Mouse (Mus musculus) liver, embryonic 14.5 days (tissue): Measurements from ENCODE around the gene Exoc6b. TPM values are rescaled to one million over a fixed set of nuclear protein-coding genes. Genes with fewer than 3 reads are reported as not detected.

Experiments
- ATAC-seq: fragments of 200-750 bp; cut with Nextera tagmentation; 2 replicates; pipeline ENCODE4 v1.8.0; 2017; ENCODE audit warnings: moderate number of reproducible peaks, mild to moderate bottlenecking, moderate library complexity; ENCODE audit not compliant: insufficient read depth
- DNase-seq, 3 experiments: peaks; one replicate each; pipeline ENCODE4 v3.0.0-alpha.2; 2012 to 2013; ENCODE audit warnings: low read depth in 3 of 3, low spot score in 3 of 3
- H3K27ac ChIP-seq: fragments of 300-500 bp; sonication (generic); 2 replicates; pipeline ENCODE4 v1.5.1; 2014; ENCODE audit warnings: moderate library complexity, mild to moderate bottlenecking, control low read depth, inconsistent platforms
- H3K27me3 ChIP-seq: fragments of 300-500 bp; sonication (generic); 2 replicates; pipeline ENCODE4 v1.6.1; 2014; ENCODE audit warnings: mild to moderate bottlenecking, low read length, moderate library complexity; ENCODE audit not compliant: control insufficient read depth, insufficient read depth
- H3K36me3 ChIP-seq: fragments of 300-500 bp; sonication (generic); replicated peaks from 2 replicates; pipeline ENCODE4 v1.6.1; 2014; ENCODE audit warnings: low read depth; ENCODE audit not compliant: control insufficient read depth, insufficient read depth
- H3K4me1 ChIP-seq, 2 experiments: fragments of 200-500 bp in 1 of 2; fragments of 300-500 bp in 1 of 2; sonication (generic) in 1 of 2; replicated peaks; 2 replicates each; pipeline ENCODE4 v1.6.1; 2012 to 2014; ENCODE audit warnings: antibody characterized with exemption in 1 of 2, inconsistent platforms in 1 of 2, low read length in 1 of 2; ENCODE audit not compliant: control insufficient read depth in 2 of 2, insufficient read depth in 2 of 2
- H3K4me2 ChIP-seq: fragments of 300-500 bp; sonication (generic); 2 replicates; pipeline ENCODE4 v1.6.1; 2014; ENCODE audit warnings: low read depth, mild to moderate bottlenecking, control low read depth, moderate library complexity
- H3K4me3 ChIP-seq, 2 experiments: fragments of 200-500 bp in 1 of 2; fragments of 300-500 bp in 1 of 2; sonication (generic) in 1 of 2; 2 replicates each; pipeline ENCODE4 v1.5.1; 2012 to 2014; ENCODE audit warnings: low read depth in 2 of 2, low read length in 2 of 2, mild to moderate bottlenecking in 2 of 2, control low read depth in 1 of 2, inconsistent platforms in 1 of 2, moderate library complexity in 1 of 2; ENCODE audit not compliant: insufficient read depth in 1 of 2
- H3K9ac ChIP-seq: fragments of 300-500 bp; sonication (generic); replicated peaks from 2 replicates; pipeline ENCODE4 v1.6.1; 2014; ENCODE audit warnings: mild to moderate bottlenecking, control low read depth, moderate library complexity
- H3K9me3 ChIP-seq: fragments of 300-500 bp; sonication (generic); 2 replicates; pipeline ENCODE4 v1.6.1; 2016; ENCODE audit warnings: low read length, mixed read lengths; ENCODE audit not compliant: control insufficient read depth
- CTCF ChIP-seq: IDR thresholded peaks from 2 replicates; pipeline ENCODE4 v1.5.1; 2016; ENCODE audit warnings: antibody characterized with exemption, low read depth, control low read depth
- EP300 ChIP-seq: IDR thresholded peaks from 2 replicates; pipeline ENCODE4 v1.6.1; 2016; ENCODE audit warnings: antibody characterized with exemption, low read depth
- WGBS: fragments of 180-500 bp; shearing (Covaris S2); extraction: QIAGEN DNeasy Blood & Tissue Kit; methylation state at CpG from one replicate; pipeline ENCODE4 v1.1.7; 2014; ENCODE audit not compliant: insufficient replicate concordance; 5-methylcytosine and 5-hydroxymethylcytosine counted together
- polyA plus RNA-seq, 2 experiments: library from polyadenylated mRNA; depleted of rRNA in 1 of 2; stranded (reverse) in 1 of 2; unstranded in 1 of 2; fragments of >200 nt; fragmentation: Nextera tagmentation in 1 of 2; extraction: Ambion mirVana in 1 of 2; gene quantifications; 2 replicates each; pipeline versions ENCODE4 v1.2.1 to v1.2.3; 2012 to 2014

The Exoc6b gene
- polyA plus RNA-seq, 2 experiments: 1.0 to 2.9 TPM

DNA sequence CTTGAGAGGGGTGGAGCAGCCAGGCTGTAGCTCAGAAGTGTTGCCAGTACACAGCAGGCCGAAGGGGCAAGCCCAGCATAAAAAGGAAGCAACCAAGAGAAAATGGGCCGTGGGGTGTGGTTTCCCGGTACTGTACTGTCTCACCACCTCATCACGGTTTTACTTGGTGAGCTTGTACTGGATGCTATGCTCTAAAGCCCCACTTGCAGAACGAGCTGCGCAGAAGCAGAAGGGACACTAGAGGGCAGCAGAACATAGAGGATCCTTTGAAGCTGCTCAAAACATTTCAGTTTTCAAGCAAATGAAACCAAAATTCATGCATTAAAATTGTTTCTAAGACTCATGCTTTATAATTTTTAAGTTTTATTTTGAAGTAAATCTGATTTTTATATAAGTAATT is 31.6 kb downstream of the Exoc6b start:
- Histone ChIP-seq H3K4me2 (no peak overlapping the region), H3K4me1 (no peaks in the 10 kb centered on the region), H3K36me3 (no peaks in the 10 kb centered on the region), H3K27me3 (no peaks in the 10 kb centered on the region), H3K27ac (no peak overlapping the region), H3K4me3 (no peak overlapping the region), H3K9me3 (no peaks in the 10 kb centered on the region), H3K9ac (no peak overlapping the region)
- WGBS: 4% methylated on average over 6 of the region's 6 CpGs
- no peak for ATAC-seq
- DNase-seq: peak; percentile 9 to 20 (median 16)
- TF ChIP-seq EP300: no peak
- TF ChIP-seq CTCF: peak; percentile 69

GRCm38 (mm10) chr6:85029671-85030070 is 39.6 kb downstream of the Exoc6b start:
- TF ChIP-seq EP300 (no peak), CTCF (no peak)
- Histone ChIP-seq H3K4me1 (no peaks in the 10 kb centered on the region), H3K9me3 (no peaks in the 10 kb centered on the region), H3K4me3 (no peak overlapping the region), H3K27ac (no peak overlapping the region), H3K9ac (no peak overlapping the region), H3K27me3 (no peaks in the 10 kb centered on the region), H3K4me2 (no peak overlapping the region), H3K36me3 (no peaks in the 10 kb centered on the region)
- DNase-seq: no peak
- no peak for ATAC-seq
- WGBS: 79% methylated on average over 1 of the region's 1 CpGs

- TF ChIP-seq CTCF: no peak
- TF ChIP-seq EP300: no peak
These were observed 44.9 kb downstream of the Exoc6b start for GRCm38 (mm10) chr6:85024403-85024802.

GRCm38 (mm10) chr6:85017011-85017410 is 52.3 kb downstream of the Exoc6b start:
- Histone ChIP-seq H3K9ac (no peak overlapping the region), H3K4me2 (no peak overlapping the region), H3K27ac (no peak overlapping the region), H3K27me3 (no peaks in the 10 kb centered on the region), H3K4me1 (no peaks in the 10 kb centered on the region), H3K9me3 (no peaks in the 10 kb centered on the region), H3K4me3 (no peak overlapping the region), H3K36me3 (no peaks in the 10 kb centered on the region)
- DNase-seq: no peak
- 24% methylated on average over 2 of the region's 2 CpGs for WGBS
- ATAC-seq: no peak
- no peak for TF ChIP-seq CTCF
- TF ChIP-seq EP300: no peak

More at GRCm38 (mm10) chr6:85024403-85024802, 44.9 kb downstream of the Exoc6b start:
- H3K9ac ChIP-seq: no peak overlapping the region
- H3K27ac ChIP-seq: no peak overlapping the region
- no peak overlapping the region for H3K4me2 ChIP-seq
- ATAC-seq (no peak), DNase-seq (no peak)
- H3K4me3 ChIP-seq: no peak overlapping the region
- no peaks in the 10 kb centered on the region for H3K27me3 ChIP-seq
- H3K4me1 ChIP-seq: no peaks in the 10 kb centered on the region
- no peaks in the 10 kb centered on the region for H3K9me3 ChIP-seq
- H3K36me3 ChIP-seq: no peaks in the 10 kb centered on the region

GRCm38 (mm10) chr6:85013906-85014305 is 55.4 kb downstream of the Exoc6b start:
- no peak overlapping the region for H3K9ac ChIP-seq
- no peaks in the 10 kb centered on the region for H3K4me1 ChIP-seq
- no peak overlapping the region for H3K4me3 ChIP-seq
- H3K4me2 ChIP-seq: no peak overlapping the region
- TF ChIP-seq CTCF (no peak), EP300 (no peak)
- H3K9me3 ChIP-seq: no peaks in the 10 kb centered on the region
- no peaks in the 10 kb centered on the region for H3K27me3 ChIP-seq
- H3K36me3 ChIP-seq: no peaks in the 10 kb centered on the region
- no peak overlapping the region for H3K27ac ChIP-seq
- DNase-seq (no peak), ATAC-seq (no peak)
- 67% methylated on average over 2 of the region's 2 CpGs for WGBS

DNA sequence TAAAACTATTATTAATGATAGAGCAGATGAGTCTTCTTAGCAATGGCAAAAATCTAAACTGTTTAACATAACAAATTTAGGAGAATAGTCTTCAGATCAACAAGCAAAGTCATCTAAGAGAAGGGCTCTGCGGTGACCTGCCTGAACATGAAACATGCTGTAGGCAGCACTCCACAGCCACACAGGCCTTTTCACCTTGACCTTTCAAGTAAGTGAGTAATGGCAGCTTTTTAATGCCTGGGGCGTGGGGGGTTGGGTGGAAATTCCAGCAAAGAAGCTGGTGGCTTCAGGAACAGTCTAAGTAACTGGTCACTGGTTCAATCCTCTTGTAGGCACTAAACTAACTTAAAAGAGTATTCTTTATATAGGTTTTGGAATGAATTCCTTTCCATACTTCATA is 58.9 kb downstream of the Exoc6b start:
- 84% methylated on average over 2 of the region's 2 CpGs for WGBS
- no peaks in the 10 kb centered on the region for H3K36me3 ChIP-seq
- H3K4me3 ChIP-seq: no peak overlapping the region
- H3K9ac ChIP-seq: no peak overlapping the region
- H3K27me3 ChIP-seq: no peaks in the 10 kb centered on the region
- TF ChIP-seq CTCF (no peak), EP300 (no peak)
- no peak overlapping the region for H3K4me2 ChIP-seq
- ATAC-seq (no peak), DNase-seq (no peak)
- no peak overlapping the region for H3K27ac ChIP-seq
- no peaks in the 10 kb centered on the region for H3K9me3 ChIP-seq
- H3K4me1 ChIP-seq: no peaks in the 10 kb centered on the region
